Comparison of ENCODE assay signal across 10 mouse cellular contexts in genomic region chr11:11829161-11830000, GRCm38 (mm10). TPM values are rescaled to one million over a fixed set of nuclear protein-coding genes. Genes with fewer than 3 reads are reported as not detected.
DNase-seq lines count a peak whose midpoint lies in the region; ATAC-seq and TF ChIP-seq lines count a peak whose summit lies in the region.
"Had no signal": no experiment of that assay in that cellular context is flagged by ENCODE, and none has a peak within 500 bp of the region (broad histone marks: within the 10 kb centered on the region; RNA-seq: fewer than 3 reads in every experiment).

No protein-coding gene starts in this region.

- peak; percentile 81 for DNase-seq in heart, adult 11 months
- DNase-seq in heart, postnatal 36 days: no peak
- DNase-seq in embryonic facial prominence, embryonic 14.5 days (ENCODE audit: low spot score): peak; percentile 90
- DNase-seq in lung, embryonic 14.5 days: peak; percentile 85
- no peak for DNase-seq in cerebellum, adult 8-10 months
- DNase-seq in thymus, adult 18-20 months: no peak
- no peak for DNase-seq in urinary bladder, postnatal 36 days (ENCODE audit: low spot score in 2 of 2)
- DNase-seq: adrenal gland, adult 8-10 months; B cell, adult 2 months had no signal

- peak overlapping the region; percentile 7; the same call in 1 of the 2 replicates for H3K4me3 ChIP-seq in E14TG2a.4 (replicated peaks; ENCODE audit: low read length)
- no peak overlapping the region for H3K4me3 ChIP-seq in embryonic facial prominence, embryonic 14.5 days (ENCODE audit: low read depth, low read length)
- peak overlapping the region; percentile 5; the same call in 1 of the 2 replicates for H3K4me3 ChIP-seq in lung, embryonic 14.5 days (ENCODE audit: low read depth, low read length)

- H3K9me3 ChIP-seq in E14TG2a.4 (ENCODE audit: low read length): peaks cover 44% of the 10 kb centered on the region
- no peaks in the 10 kb centered on the region for H3K9me3 ChIP-seq in embryonic facial prominence, embryonic 14.5 days (ENCODE audit: control insufficient read depth, low read length)
- H3K9me3 ChIP-seq in lung, embryonic 14.5 days (ENCODE audit: low read depth, low read length): no peaks in the 10 kb centered on the region

- intact Hi-C loops in heart, postnatal 36 days (cut with DNase I): no loop called here

- no peak overlapping the region; the same call in 1 of the 2 replicates for H3K9ac ChIP-seq in embryonic facial prominence, embryonic 14.5 days (ENCODE audit: low read depth, low read length)
- peak overlapping the region; percentile 17; the same call in 1 of the 2 replicates for H3K9ac ChIP-seq in lung, embryonic 14.5 days

- ATAC-seq in embryonic facial prominence, embryonic 14.5 days (ENCODE audit: low read depth): peak; percentile 62; the same call in 1 of the 2 replicates
- ATAC-seq in lung, embryonic 14.5 days (ENCODE audit: insufficient read depth): peak; percentile 80

- peaks cover 30% of the 10 kb centered on the region for H3K36me3 ChIP-seq in E14TG2a.4 (ENCODE audit: insufficient read depth, low read length)
- no peaks in the 10 kb centered on the region for H3K36me3 ChIP-seq in embryonic facial prominence, embryonic 14.5 days (ENCODE audit: control insufficient read depth, insufficient read depth, low read length)
- no peaks in the 10 kb centered on the region for H3K36me3 ChIP-seq in lung, embryonic 14.5 days (ENCODE audit: insufficient read depth)

- H3K27ac ChIP-seq in embryonic facial prominence, embryonic 14.5 days (replicated peaks; ENCODE audit: low read depth, low read length): peak overlapping the region; percentile 80
- H3K27ac ChIP-seq in lung, embryonic 14.5 days (ENCODE audit: low read depth): peak overlapping the region; percentile 96

- 16% methylated on average over 11 of the region's 11 CpGs for WGBS in embryonic facial prominence, embryonic 14.5 days
- 24% methylated on average over 11 of the region's 11 CpGs for WGBS in lung, embryonic 14.5 days

- no peaks in the 10 kb centered on the region for H3K27me3 ChIP-seq in E14TG2a.4 (ENCODE audit: insufficient read depth, low read length)
- H3K27me3 ChIP-seq in embryonic facial prominence, embryonic 14.5 days (replicated peaks; ENCODE audit: control insufficient read depth, insufficient read depth, low read length): no peaks in the 10 kb centered on the region
- no peaks in the 10 kb centered on the region for H3K27me3 ChIP-seq in lung, embryonic 14.5 days (ENCODE audit: insufficient read depth, low read length)

- H3K4me1 ChIP-seq in E14TG2a.4 (replicated peaks; ENCODE audit: low read depth, low read length): peaks cover 70% of the 10 kb centered on the region
- peaks cover 65% of the 10 kb centered on the region for H3K4me1 ChIP-seq in embryonic facial prominence, embryonic 14.5 days (ENCODE audit: control insufficient read depth, insufficient read depth, low read length)
- peaks cover 59% of the 10 kb centered on the region for H3K4me1 ChIP-seq in lung, embryonic 14.5 days (ENCODE audit: insufficient read depth)

- no peak for TF ChIP-seq CTCF in E14TG2a.4 (conservative IDR thresholded peaks at IDR 0.05; ENCODE audit: low read length)
- TF ChIP-seq CTCF in lung, embryonic 14.5 days (IDR thresholded peaks at IDR 0.05; ENCODE audit: low read depth): no peak

- peak overlapping the region; percentile 3; the same call in 1 of the 2 replicates for H3K4me2 ChIP-seq in embryonic facial prominence, embryonic 14.5 days (ENCODE audit: low read depth, low read length)
- peak overlapping the region; percentile 43 for H3K4me2 ChIP-seq in lung, embryonic 14.5 days

RNA-seq across cellular contexts. Expression of gene Fignl1, which starts 20.6 kb away (rescaled TPM):
- total RNA-seq in heart, postnatal 36 days (2021): 1 to 10 TPM in 1 of 2 experiments, under 1 TPM in 1; 0.81 to 1.8 TPM
- polyA plus RNA-seq in embryonic facial prominence, embryonic 14.5 days (2014; fragmentation: Nextera tagmentation; extraction: Ambion mirVana): 45.5 and 55.6 TPM in 2 replicates
- 97.5 and 102 TPM in 2 replicates for polyA plus RNA-seq in lung, embryonic 14.5 days (2014; fragmentation: Nextera tagmentation; extraction: Ambion mirVana)

Comparison
In these comparisons a context has a peak if more than half of its experiments do, and no peak if none do; other contexts are left out.
1. DNase-seq: peak in heart, adult 11 months (single experiment), embryonic facial prominence, embryonic 14.5 days (single experiment) and lung, embryonic 14.5 days (single experiment); none in heart, postnatal 36 days (0 of 2), cerebellum, adult 8-10 months (single experiment), thymus, adult 18-20 months (0 of 2) and urinary bladder, postnatal 36 days (0 of 2).